Mouse (Mus musculus) monocyte, adult 5-6 weeks (primary cell): ENCODE data around the gene Fbxl5. TPM values are rescaled to one million over a fixed set of nuclear protein-coding genes. Genes with fewer than 3 reads are reported as not detected.

Experiments used
- ATAC-seq: fragments of 153-309, 156-312 bp; replicated peaks from 2 replicates; pipeline ENCODE4 v1.8.0; 2017; ENCODE audit warnings: mild to moderate bottlenecking; ENCODE audit not compliant: low TSS enrichment, insufficient number of reproducible peaks, severe bottlenecking, poor library complexity, low FRiP score
- total RNA-seq: library from RNA; stranded (forward); fragments of 200-1000, 200-491, 200-594 nt; gene quantifications from 3 replicates; pipeline ENCODE4 v1.2.3, GENCODE M21; 2017

Fbxl5 gene
- total RNA-seq, 1 experiment from 2014 or later: 151 TPM

GRCm38 (mm10) chr5:43728375-43729165 is 92.9 kb downstream of the Fbxl5 start:
- ATAC-seq: no peak

GRCm38 (mm10) chr5:43723830-43724229 is 97.6 kb downstream of the Fbxl5 start:
- no peak for ATAC-seq

DNA sequence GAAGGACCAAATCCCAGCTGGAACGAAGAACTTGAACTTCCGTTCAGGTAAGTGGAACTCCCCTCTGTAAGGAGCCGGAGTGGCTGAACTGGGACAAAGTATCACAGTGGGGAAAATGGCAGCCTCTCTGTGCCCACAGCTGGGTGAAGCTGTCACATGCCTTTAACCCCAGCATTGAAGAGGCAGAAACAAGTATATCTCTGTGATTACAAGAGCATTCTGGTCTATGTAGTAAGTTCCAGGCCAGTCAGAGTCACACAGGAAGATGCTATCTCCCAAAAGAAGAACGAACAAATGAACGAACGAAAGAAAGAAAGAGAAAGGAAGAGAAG is 99.0 kb downstream of the Fbxl5 start:
- no peak for ATAC-seq

DNA sequence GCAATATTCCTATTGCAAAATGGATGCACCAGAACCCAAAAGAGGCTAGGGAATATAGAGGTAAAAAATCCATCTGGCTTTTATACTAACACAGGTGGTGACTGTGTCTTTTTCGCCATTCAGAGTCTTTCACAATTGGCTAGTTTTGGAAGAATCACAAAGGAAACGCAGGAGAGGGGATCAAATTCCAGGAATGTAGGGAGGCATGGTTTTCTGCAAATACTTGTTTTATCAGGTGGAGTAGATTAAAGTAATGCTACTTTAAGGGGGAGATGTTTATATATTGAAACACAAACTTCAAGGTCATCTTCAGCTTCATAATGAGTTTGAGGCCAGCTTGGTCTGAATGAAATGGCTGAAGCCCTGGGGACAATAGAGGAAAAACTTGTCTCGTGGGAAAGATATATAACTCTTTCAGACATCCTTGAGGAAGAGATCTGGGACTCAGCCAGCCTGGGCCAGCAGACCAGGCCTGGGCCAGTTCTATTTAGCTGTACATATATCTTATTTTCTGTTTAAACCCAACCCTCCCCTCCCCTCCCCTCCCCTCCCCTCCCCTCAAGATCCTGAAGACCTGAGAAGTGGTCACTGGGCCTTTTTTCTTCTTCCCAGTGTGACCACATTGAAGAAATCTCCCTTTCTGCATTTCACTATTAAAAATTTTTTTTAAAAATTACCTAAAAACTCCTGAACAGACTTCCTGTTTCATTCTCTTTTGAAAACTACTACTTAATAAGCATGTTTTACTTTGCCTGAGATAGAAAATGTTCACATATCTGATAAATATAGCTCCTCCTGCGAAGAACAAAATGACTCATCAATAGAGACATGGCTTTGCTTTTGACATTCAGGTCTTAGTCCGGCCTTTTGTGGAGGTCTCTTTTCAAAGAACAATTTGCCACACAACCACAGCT is 99.6 kb downstream of the Fbxl5 start:
- ATAC-seq: no peak

GRCm38 (mm10) chr5:43699240-43699639 is 122.2 kb downstream of the Fbxl5 start:
- ATAC-seq: no peak

DNA sequence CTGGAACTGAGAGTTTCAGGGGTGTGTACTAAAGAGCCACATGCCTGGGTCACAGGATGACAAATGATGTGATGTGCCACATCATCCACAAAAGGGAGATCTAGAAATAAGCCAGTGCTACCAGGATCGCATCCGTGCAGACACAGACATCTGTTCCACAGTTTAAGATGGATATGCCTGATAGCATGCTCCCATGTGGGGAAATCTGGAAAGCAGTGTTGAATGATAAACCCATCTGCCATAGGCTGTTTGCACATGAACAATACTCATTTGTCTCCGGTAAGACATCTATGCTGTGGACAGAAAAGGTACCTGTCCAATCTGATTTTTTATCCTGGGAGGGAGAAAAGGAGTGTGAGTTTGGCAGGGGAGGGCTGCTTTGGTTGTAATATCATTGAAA is 124.3 kb downstream of the Fbxl5 start:
- ATAC-seq: no peak

Other genes starting within 250 kb of the Fbxl5 start
- not detected in 3 replicates for gene Cc2d2a, start 159.3 kb downstream of the Fbxl5 start, total RNA-seq
- gene Bst1, start 2.8 kb downstream of the Fbxl5 start, total RNA-seq: 3.8 to 8.0 TPM (median 3.8 TPM) in 3 replicates
- 13.9 to 18.1 TPM (median 14.7 TPM) in 3 replicates for gene Cd38, start 46.9 kb upstream of the Fbxl5 start, total RNA-seq
- 3.2 to 11.3 TPM in 2 of 3 replicates, not detected in the other for gene Gm7879, start 91.5 kb upstream of the Fbxl5 start, total RNA-seq
- gene Fgfbp1, start 160.1 kb upstream of the Fbxl5 start, total RNA-seq: not detected in 3 replicates